Mouse (Mus musculus) cerebellum, adult (tissue): ENCODE measurements around the gene Tomm5.
"Not testable (repeated sequence)": the region's sequence is repeated elsewhere in the genome, so short reads cannot be mapped to it uniquely, and the experiment has no call there.

Experiments used
- ATAC-seq: cut with Nextera tagmentation; 2 replicates; pipeline ENCODE4 v1.9.2; 2017; ENCODE audit warnings: mild to moderate bottlenecking, moderate library complexity, mixed read lengths; ENCODE audit not compliant: insufficient number of reproducible peaks, low FRiP score, low TSS enrichment

Gene Tomm5

GRCm38 (mm10) chr4:45067742-45068141 lies 40.2 kb downstream of the Tomm5 start:
- ATAC-seq = no peak

- ATAC-seq = no peak
These were observed 41.7 kb downstream of the Tomm5 start for GRCm38 (mm10) chr4:45066036-45066730.

GRCm38 (mm10) chr4:45064577-45064976 lies 43.3 kb downstream of the Tomm5 start:
- ATAC-seq = no peak

- ATAC-seq = not testable (repeated sequence)
These were observed 44.1 kb downstream of the Tomm5 start for GRCm38 (mm10) chr4:45063836-45064235.

GRCm38 (mm10) chr4:45055451-45055850 lies 52.5 kb downstream of the Tomm5 start:
- no peak for ATAC-seq
